Mouse (Mus musculus): Measurements from ENCODE around the gene Spout1.

The Spout1 gene

GRCm38 (mm10) chr2:30130156-30130555, 48.1 kb downstream of the Spout1 start:
- in situ Hi-C loops (cut with MseI, MboI): no loop called here

- in situ Hi-C loops (cut with MseI, MboI): no loop called here
Measured at GRCm38 (mm10) chr2:30128789-30129188, 49.5 kb downstream of the Spout1 start.

- in situ Hi-C loops (cut with MseI, MboI): no loop called here
Measured at GRCm38 (mm10) chr2:30124472-30125274, 53.6 kb downstream of the Spout1 start, which contains the start of gene Zer1. Gene Zer1 (minus strand): TSS chr2:30124585.

- in situ Hi-C loops (cut with MseI, MboI): no loop called here
Measured at GRCm38 (mm10) chr2:30123729-30124471, 54.4 kb downstream of the Spout1 start.

Data from mouse trophoblast stem cell (cell line).